ENCODE assay signal across 5 mouse cellular contexts in genomic region chr13:9847515-9847914, GRCm38 (mm10).
"Had no signal": no experiment of that assay in that cellular context is flagged by ENCODE, and none has a peak within 500 bp of the region (broad histone marks: within the 10 kb centered on the region; RNA-seq: fewer than 3 reads in every experiment).

No protein-coding gene starts in this region.

- H3K27me3 ChIP-seq: limb, embryonic 12.5 days; liver, embryonic 13.5 days had no signal

- H3K4me2 ChIP-seq: limb, embryonic 12.5 days; liver, embryonic 13.5 days had no signal

- H3K9me3 ChIP-seq: limb, embryonic 12.5 days; liver, embryonic 13.5 days had no signal

- H3K27ac ChIP-seq: kidney, postnatal 0 days; layer of hippocampus, adult 2 months; limb, embryonic 12.5 days; liver, embryonic 13.5 days; stomach, postnatal 0 days had no signal

- H3K36me3 ChIP-seq: limb, embryonic 12.5 days; liver, embryonic 13.5 days had no signal

- H3K9ac ChIP-seq: limb, embryonic 12.5 days; liver, embryonic 13.5 days had no signal

- H3K4me3 ChIP-seq: limb, embryonic 12.5 days; liver, embryonic 13.5 days had no signal

- H3K4me1 ChIP-seq: limb, embryonic 12.5 days; liver, embryonic 13.5 days had no signal

- DNase-seq: liver, embryonic 13.5 days had no signal
